Mouse (Mus musculus): ENCODE results near the gene Col25a1. TPM values are rescaled to one million over a fixed set of nuclear protein-coding genes. Genes with fewer than 3 reads are reported as not detected.

Gene Col25a1
- total RNA-seq, 2 experiments from 2014 or later, result 4.6 to 5.0 TPM

- no peak for DNase-seq (ENCODE audit: low spot score in 2 of 2)
These were observed 111.5 kb downstream of the Col25a1 start for GRCm38 (mm10) chr3:130242647-130243296.

DNA sequence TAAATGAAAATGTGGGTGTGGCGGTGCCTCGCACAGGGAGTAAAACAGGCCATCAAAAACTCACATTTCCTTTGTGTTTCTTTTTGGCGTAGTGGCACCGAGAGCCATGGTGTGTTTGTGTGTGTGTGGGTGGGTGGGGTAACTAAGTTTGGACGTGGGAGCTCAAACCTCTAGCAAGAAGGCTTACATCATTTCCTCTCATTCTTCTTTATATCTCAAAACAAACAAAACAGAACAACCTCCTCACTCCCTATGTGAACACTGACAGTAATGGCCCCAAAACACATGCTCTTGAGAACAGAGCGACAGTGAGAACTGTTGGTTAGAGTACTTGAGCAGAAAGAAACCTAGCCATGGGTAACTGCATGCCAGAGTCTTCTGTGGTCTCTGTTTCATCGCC lies 121.1 kb downstream of the Col25a1 start:
- no peak for DNase-seq (ENCODE audit: low spot score in 2 of 2)

GRCm38 (mm10) chr3:130256059-130256458 lies 124.8 kb downstream of the Col25a1 start:
- no peak for DNase-seq (ENCODE audit: low spot score in 2 of 2)

- no peak for DNase-seq (ENCODE audit: low spot score in 2 of 2)
These were observed 125.3 kb downstream of the Col25a1 start for GRCm38 (mm10) chr3:130256610-130257009.

GRCm38 (mm10) chr3:130259670-130260069 lies 128.4 kb downstream of the Col25a1 start:
- no peak for DNase-seq (ENCODE audit: low spot score in 2 of 2)

DNA sequence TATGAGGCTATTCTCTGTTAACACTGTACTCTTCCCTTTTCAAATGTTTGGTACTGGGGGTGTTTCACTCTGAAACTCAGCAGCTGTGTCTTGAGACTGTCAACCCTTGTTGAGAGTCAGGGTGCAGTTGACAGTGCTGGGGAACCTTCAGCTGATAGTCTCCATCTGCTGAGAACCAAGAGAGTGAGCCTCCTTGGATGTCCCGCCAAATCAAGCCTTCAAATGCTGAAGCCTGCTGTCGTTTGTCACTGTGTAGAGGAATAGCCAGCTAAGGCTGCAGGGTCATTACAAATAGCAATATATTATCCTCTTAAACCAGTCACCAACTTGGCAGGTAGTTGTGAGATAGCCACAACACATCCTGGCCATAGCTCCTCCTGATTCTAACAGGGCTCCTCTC lies 129.0 kb downstream of the Col25a1 start:
- no peak for DNase-seq (ENCODE audit: low spot score in 2 of 2)

- no peak for DNase-seq (ENCODE audit: low spot score in 2 of 2)
These were observed 133.8 kb downstream of the Col25a1 start for GRCm38 (mm10) chr3:130265104-130265503.

- DNase-seq (ENCODE audit: low spot score in 2 of 2), result no peak
These were observed 139.2 kb downstream of the Col25a1 start for GRCm38 (mm10) chr3:130270509-130270908.

- no peak for DNase-seq (ENCODE audit: low spot score in 2 of 2)
These were observed 142.6 kb downstream of the Col25a1 start for GRCm38 (mm10) chr3:130273949-130274348.

- DNase-seq (ENCODE audit: low spot score in 2 of 2), result no peak
These were observed 147.2 kb downstream of the Col25a1 start for GRCm38 (mm10) chr3:130278298-130279050.

GRCm38 (mm10) chr3:130283011-130283760 lies 151.9 kb downstream of the Col25a1 start:
- no peak for DNase-seq (ENCODE audit: low spot score in 2 of 2)

- no peak for DNase-seq (ENCODE audit: low spot score in 2 of 2)
These were observed 156.8 kb downstream of the Col25a1 start for GRCm38 (mm10) chr3:130288102-130288501.

- DNase-seq (ENCODE audit: low spot score in 2 of 2), result no peak
These were observed 157.5 kb downstream of the Col25a1 start for GRCm38 (mm10) chr3:130288756-130289155.

- DNase-seq (ENCODE audit: low spot score in 2 of 2), result no peak
These were observed 157.9 kb downstream of the Col25a1 start for GRCm38 (mm10) chr3:130289220-130289619.

GRCm38 (mm10) chr3:130290175-130290574 lies 158.9 kb downstream of the Col25a1 start:
- DNase-seq (ENCODE audit: low spot score in 2 of 2), result no peak

- no peak for DNase-seq (ENCODE audit: low spot score in 2 of 2)
These were observed 159.4 kb downstream of the Col25a1 start for GRCm38 (mm10) chr3:130290672-130291071.

DNA sequence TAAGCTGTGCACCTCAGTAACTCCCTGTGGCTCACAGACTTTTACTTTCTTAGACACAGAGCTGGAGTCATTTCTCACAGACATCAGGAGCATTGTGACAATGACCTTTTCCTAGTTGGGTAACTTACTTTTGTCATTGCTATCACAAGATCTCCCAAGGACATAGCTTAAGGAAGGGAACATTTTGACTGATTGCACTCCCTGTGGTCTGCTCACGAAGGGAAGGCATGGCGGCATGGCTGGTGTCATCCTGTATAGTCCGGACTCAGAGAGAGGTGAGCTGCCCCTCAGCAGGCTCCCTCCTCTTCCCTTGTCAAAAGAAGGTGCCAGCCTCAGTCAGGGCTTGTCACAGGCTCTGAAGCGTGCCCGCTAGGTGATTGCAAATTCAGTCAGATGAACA lies 160.6 kb downstream of the Col25a1 start:
- no peak for DNase-seq (ENCODE audit: low spot score in 2 of 2)

DNA sequence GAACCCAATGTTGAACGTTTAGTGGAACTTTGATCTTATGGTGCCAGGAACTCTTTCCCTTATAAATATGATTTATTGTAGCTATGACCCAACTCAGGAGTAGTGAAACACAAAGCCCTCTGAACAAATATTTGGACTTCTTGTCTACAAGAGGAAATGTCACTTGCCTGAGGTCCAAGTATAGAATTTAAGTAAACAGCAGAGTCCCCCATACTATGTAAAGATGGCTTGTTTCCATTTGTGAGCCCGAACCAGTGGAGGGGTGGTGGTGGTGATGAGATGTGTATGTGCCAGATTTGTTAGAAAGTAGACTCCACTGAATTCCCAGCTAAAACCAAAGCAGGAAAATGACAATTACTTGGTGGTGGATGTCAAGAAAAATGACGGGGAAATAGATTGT lies 169.2 kb downstream of the Col25a1 start:
- DNase-seq (ENCODE audit: low spot score in 2 of 2), result no peak

DNA sequence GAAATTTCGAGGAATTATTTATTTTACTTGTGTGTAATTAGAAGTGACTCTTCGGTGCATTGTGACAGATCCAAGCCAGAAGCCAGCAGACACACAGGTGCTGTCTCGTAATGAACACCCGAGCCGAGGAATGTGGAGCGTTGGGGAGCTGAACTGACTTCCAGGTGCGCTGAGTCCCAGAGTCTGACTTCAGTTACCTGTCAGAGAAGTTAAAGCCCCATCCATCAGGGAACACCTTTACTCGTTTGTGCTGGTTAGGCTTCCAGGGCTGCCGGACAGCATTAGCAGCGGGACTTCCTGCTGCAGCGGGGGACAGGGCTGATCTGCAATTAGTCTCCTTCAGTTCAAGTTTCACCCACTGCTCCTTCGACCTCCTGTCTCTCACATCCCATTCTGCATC lies 172.3 kb downstream of the Col25a1 start:
- no peak for DNase-seq (ENCODE audit: low spot score in 2 of 2)

- no peak for DNase-seq (ENCODE audit: low spot score in 2 of 2)
These were observed 173.5 kb downstream of the Col25a1 start for GRCm38 (mm10) chr3:130304827-130305226.

DNA sequence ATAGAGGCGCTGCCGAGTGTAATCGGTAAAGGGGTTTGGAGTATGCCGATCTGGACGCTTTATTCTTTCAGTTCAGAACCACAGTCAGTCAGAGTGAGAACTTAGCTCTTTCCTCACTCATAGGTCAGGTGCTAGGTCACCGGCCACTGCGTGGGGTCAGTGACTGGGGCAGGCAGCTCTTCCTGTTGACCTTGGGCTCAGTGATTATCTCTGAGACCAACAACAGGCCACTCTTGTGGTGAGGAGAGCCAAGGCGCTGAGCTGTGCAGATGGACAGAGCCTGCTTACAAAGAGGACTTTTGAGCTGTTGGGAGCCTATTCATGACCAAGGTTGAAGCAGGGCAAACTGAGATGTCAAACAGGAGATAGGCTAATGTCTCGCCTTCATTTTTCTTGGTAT lies 174.4 kb downstream of the Col25a1 start:
- DNase-seq (ENCODE audit: low spot score in 2 of 2), result no peak

GRCm38 (mm10) chr3:130309277-130309676 lies 178.0 kb downstream of the Col25a1 start:
- DNase-seq (ENCODE audit: low spot score in 2 of 2), result no peak
